Mouse (Mus musculus) monocyte, adult 2 months (primary cell): ENCODE results near the gene Pon3.
"Not testable (repeated sequence)": the region's sequence is repeated elsewhere in the genome, so short reads cannot be mapped to it uniquely, and the experiment has no call there.

Experiments
- DNase-seq, 2 experiments: peaks; one replicate each; pipeline ENCODE4 v3.0.0; 2022; ENCODE audit warnings: low spot score in 2 of 2, low read depth in 1 of 2

The Pon3 gene

GRCm38 (mm10) chr6:5255291-5255690, 795 bp downstream of the Pon3 start:
- no peak for DNase-seq

DNA sequence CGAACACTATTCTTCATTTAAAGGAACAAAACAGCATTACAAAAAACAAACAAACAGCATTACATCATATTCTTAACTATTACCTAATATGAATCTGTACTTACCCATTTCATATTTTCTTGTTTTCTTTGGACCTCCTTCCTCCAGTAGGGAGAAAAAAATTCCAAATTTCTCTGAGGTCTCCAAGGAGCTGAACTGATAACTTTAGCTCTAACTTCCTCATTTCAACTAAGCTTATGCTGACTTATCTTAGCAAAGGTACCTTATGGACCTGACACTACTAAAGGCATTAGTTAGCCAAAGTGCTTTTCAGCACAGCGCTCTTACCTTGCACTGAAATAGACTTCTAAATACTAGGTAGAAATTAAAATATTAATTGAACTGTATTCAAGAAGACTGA, 1.2 kb downstream of the Pon3 start:
- no peak for DNase-seq

DNA sequence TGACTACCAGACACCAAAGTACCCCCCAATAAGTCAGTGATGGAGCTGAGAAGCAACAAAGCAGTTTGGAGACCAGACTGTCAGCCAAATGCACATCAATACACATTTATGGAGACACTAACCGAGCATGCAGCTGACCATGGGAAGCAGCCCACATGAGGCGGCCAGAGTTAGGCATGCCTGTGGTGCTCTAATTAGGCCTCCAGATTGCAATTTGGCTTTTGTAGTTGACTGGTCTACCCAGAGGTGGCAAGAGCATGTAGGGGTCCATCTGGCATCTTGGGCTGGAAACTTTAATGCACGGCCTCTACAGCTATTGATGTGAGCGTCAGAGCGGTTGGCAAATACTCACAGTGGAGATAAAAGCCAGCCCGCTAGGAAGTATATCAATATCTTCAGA, 10.2 kb downstream of the Pon3 start:
- DNase-seq: no peak

DNA sequence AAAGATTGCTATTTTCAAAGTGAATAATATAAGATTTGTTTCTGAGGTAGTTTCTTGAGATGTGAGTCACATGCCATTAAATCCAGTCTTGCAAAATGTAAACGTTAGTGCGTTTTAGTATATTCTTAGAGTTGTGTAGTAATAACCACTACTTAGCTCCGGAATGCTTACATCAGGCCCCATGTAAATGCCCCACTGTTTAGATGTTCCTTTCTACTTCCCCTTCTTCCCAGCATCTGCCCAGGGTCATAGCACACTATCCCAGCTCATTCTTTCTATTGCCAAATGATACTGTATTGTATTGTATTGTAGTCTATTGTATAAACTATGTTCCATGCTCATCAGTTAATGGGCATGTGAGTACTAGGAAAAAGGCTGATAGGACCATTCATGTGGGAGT, 17.3 kb downstream of the Pon3 start:
- DNase-seq: no peak

GRCm38 (mm10) chr6:5237510-5237909, 18.6 kb downstream of the Pon3 start:
- no peak for DNase-seq

DNA sequence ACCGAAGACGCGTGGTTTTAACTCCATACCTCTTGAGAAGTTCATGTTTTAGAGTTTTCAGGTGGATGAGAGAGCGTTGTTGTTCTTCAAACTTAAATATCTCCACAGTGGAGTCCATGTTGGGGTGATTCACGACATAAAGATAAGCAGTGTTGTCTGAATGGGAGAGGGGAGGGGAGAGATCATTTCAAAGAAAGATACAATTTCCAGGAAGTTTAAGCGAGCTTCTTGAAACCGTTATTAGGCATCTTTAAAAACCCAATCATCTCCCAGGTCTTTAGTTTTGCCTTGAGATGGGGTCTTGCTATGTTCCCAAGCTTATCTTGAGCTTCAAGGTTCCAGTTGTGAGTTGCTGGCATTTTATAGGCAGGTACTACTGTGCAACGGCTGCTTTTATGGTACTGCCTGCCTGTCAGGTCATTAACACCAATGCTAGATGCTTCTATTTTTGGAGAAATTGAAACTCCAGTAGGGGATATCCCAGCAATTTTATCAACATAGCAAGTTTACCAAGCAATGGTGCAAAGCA, 19.2 kb downstream of the Pon3 start:
- DNase-seq: no peak

- DNase-seq: no peak
Measured at GRCm38 (mm10) chr6:5234563-5234962, 21.5 kb downstream of the Pon3 start.

- DNase-seq: no peak
Measured at GRCm38 (mm10) chr6:5233812-5234211, 22.3 kb downstream of the Pon3 start.

DNA sequence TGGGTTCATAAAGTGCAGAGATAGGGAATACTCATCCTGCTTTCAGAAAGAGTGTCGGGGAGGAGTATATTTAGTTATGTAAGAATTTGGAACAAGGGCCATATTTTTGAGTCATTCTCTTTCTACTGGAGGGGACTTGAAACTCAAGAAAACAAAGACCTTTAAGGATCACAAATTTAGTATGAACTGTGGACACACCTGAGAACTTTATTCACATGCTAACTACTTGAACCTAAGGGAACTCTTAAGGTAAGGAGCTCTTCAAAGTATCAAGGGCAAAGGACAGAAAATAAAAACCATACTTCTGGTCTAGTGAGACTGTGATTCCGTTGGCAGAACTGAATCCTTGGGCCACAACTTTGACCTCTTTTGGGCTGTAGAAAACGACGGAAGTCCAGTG, 24.1 kb downstream of the Pon3 start:
- DNase-seq: no peak

GRCm38 (mm10) chr6:5230261-5230660, 25.8 kb downstream of the Pon3 start:
- no peak for DNase-seq

DNA sequence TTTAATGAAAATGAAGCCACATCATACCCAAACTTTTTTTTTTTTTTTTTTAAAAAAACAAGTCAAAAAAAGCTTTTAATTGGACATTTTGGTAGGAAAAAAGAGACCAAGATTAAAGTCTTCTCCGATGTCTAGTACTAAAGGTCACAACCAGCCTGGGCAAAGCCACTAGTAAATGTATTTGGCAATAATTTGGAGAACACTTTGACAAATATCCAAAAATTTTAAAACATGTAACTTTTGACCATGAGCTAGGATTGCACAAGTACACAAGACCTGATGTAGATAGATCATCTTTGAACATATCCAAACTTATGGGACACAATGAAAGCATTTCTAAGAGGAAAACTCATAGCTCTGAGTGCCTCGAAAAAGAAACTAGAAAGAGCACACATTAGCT, 32.5 kb downstream of the Pon3 start:
- not testable (repeated sequence) for DNase-seq

DNA sequence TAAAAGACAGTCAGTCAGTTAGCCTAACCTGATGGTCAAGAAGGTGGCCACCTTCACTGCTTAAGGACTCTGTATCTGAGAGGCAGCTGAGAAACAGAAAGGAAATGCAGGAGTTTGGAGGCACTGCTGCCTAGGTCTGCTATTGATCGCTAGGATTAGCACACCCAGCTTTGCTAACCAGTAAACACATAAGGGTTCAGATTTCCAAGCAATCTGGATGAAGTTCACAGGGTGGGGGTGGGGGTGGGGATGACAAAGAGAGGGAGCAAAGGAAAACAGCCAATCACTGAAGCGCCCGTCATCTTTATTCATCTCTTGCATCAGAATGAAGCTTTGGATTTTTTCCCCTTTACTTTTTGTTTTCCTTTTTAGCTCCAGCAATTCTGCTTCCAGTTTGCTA, 34.0 kb downstream of the Pon3 start:
- DNase-seq: no peak

- DNase-seq: no peak
Measured at GRCm38 (mm10) chr6:5218190-5218589, 37.9 kb downstream of the Pon3 start.

- DNase-seq: no peak
Measured at GRCm38 (mm10) chr6:5207817-5208216, 48.3 kb downstream of the Pon3 start.

DNA sequence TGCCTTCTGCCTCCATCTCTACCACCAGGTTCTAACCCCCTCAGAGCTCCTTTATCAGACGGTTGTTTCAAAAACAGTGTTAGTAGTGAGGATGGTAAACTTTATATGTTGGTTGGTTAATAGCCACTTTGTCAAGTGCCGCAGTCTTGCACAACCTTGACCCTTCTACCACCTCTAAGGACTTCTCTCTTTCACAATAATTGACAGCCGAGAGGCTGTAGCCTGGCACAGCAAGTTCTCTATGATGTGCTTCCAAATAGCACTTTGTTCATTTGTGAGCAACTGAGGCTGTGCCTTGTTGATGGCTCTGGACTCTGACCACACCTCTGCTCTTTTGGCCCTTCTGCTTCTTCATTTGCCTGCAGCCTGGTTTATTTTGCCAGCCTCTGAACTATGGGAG, 56.2 kb downstream of the Pon3 start:
- DNase-seq: peak in 1 of 2 experiments; percentile 2

DNA sequence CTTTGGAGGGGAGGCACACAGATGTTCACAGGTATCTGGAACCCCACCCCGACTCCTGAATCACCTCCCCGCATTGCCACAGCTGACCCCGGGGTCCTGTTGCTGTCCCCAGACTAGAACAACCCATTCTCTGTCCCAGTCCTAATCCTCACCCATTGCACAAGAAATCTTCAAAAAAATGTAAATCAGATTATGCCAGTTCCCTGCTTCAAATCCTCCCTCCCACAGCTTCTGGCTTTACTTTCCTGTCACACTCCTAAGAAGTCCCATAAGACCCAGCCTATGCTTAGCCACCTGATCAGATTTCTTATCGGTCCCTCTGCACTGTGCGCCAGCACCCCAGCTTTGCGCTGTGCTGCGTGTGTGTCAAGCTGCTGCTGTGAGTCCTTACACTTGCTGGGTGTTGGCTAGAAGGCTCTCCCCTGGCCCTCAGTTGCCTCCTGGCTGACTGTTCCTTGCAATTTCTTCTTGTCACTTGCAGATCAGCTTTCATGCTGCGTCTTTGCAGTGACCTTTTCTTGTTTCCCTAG, 56.6 kb downstream of the Pon3 start:
- no peak for DNase-seq

DNA sequence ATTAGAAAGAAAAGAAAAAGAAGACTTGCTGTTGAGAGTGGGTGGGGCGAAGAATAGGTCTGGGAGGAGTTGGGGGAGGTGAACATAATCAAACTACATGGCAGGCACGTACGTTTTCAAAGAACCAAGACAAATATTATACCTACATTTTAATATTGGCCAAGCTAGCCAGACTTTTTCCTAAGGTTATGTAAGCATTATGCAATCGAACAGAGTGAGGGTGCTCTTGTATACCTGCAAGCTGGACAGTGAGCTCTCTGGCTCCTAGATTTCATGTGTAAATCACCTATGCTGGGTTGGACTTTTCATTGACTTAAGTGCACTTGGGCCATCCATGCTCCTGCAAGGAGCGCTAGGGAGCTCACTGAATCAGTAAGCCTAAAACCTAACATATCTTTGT, 57.5 kb downstream of the Pon3 start:
- DNase-seq: no peak

- no peak for DNase-seq
Measured at GRCm38 (mm10) chr6:5193693-5194092, 62.4 kb downstream of the Pon3 start, which contains the start of gene Pon1. Gene Pon1 (minus strand): TSS chr6:5193946.

DNA sequence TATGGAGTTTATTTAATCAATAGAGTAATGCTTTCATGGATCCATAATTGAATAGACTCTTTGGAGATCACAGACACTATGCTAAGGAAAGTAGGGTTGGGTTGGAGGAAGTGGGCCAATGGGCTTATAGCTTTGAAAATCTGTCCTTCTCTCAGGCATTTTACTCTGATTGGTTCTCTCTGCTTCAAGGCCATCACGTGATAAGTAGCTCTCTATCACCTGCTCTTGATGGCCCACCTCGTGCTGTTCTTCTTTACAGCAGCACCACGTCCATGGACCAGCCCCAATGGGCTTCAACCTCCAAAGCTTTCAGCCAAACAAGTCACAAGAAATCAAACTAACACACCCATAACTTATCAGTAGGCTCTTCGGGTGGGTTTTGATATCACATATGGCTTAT, 65.3 kb downstream of the Pon3 start:
- DNase-seq: no peak

- DNase-seq: no peak
Measured at GRCm38 (mm10) chr6:5189507-5189906, 66.6 kb downstream of the Pon3 start.

DNA sequence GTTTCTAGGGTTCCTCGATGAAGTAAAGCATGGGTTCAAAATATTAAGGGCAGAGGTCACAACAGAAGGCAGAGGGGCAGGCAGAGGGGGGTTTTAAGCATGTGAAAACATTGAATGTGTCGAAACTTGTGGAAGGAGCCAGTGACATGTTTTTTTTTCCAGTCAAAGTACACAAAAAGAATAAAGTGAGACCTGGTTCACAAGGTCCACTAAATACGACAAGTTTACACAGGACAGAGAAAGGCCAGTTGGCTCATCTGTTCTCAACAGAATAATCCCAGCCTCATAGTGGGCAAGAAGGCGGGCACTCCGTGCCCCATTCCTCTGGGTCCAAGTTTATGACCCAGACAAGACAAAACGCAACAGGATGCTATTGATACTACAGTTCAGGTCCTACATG, 67.1 kb downstream of the Pon3 start:
- DNase-seq: no peak

DNA sequence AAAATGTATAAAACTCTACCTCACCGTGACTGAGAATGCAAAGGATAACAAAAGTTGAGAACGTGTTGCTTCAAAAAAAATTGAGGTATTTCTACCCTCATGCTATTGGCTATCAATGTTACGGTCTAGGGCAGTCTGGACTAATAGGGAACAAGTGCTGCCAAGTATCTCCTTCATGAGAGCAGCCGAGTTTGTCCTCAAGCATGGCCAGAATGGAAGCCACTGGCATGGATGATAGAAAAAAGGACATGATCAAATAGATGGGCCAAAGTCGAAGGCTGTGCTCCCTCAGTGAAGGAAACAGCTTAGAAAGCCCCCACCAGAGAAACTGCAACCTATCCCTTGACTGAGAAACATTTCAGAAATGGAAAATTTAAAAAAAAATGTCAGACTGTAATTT, 68.0 kb downstream of the Pon3 start:
- no peak for DNase-seq

DNA sequence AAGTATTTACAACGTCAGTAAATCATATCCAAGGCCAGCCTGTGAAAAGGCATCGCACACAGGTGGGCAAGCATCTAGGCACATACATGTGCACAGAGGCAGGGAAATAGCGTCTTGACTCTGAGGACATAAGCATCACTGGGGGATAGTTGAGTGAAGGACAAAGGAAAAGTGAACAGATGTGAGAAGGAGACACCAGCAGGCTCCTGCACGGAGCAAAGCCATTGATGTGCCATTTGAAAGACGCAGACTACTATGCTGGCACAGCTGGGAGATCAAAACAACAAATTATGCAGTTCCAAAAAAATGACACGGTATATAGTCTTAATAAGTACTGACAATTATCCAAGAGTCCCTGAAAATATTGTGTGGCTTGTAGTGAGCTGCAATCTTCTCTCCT, 68.5 kb downstream of the Pon3 start:
- no peak for DNase-seq
